Mouse (Mus musculus): ENCODE results near the gene Skap1. TPM values are rescaled to one million over a fixed set of nuclear protein-coding genes. Genes with fewer than 3 reads are reported as not detected.
"Not testable (repeated sequence)": the region's sequence is repeated elsewhere in the genome, so short reads cannot be mapped to it uniquely, and the experiment has no call there.

Gene Skap1
- polyA plus RNA-seq, 1 experiment from 2014 or later: 0.59 TPM

DNA sequence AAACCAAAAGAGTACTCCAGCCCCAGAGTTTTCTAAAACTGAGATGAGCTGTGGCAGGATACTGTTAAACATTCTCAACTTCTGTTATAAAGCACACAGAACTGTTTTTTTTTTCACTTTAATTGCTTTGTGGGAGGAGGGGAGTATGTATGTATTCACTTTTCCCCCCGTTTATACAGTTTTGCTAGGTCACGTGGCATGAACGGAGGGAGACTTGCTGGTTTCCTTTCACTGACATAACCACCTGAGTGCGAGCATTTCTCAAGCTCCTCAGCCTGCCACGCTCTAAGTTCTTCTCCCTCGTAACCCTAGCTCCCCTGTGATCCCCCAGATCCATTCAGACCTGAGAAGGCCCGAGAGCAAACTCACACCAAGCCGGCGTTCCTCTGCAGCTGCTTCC, 308.0 kb downstream of the Skap1 start:
- ATAC-seq (no peak), DNase-seq (ENCODE audit: low read depth, low spot score) (no peak)
- ChIA-PET POLR2A (interaction anchor here (0.6 kb wide), 1 partner anchor 417 kb away, joined by 3 read pairs; no protein-coding TSS in a partner anchor), CTCF (interaction anchor here (0.7 to 1.3 kb wide), 2 partner anchors 9 to 90 kb away, joined by 3 to 7 read pairs; no protein-coding TSS in a partner anchor)
- no peak for TF ChIP-seq CTCF (IDR thresholded peaks at IDR 0.05)
- H3K27me3 ChIP-seq: no peaks in the 10 kb centered on the region
- in situ Hi-C loops (cut with MboI; ENCODE audit: low pct_unique_long_range_greater_than_20kb): no loop called here

DNA sequence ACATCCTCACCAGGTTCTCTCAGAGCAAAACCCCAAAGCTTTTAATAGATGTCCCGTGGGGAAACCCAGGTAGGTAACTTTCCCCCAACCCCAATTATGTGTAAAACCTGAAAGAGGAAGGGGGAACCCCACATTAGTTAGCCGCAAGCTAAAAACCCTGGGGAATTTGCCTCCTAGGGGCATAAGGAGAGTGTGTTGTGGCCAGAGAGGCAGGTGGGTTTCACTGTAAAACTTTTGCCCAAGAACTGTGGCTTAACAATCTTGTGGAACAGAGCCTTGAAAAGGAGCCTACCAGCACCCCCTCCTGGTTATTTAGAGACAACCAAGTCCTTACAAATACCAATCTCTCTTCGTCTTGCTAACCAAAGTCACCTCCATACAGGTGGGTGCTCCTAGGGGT, 310.1 kb downstream of the Skap1 start:
- DNase-seq (ENCODE audit: low read depth, low spot score) (no peak), ATAC-seq (no peak)
- in situ Hi-C loops (cut with MboI; ENCODE audit: low pct_unique_long_range_greater_than_20kb): no loop called here

DNA sequence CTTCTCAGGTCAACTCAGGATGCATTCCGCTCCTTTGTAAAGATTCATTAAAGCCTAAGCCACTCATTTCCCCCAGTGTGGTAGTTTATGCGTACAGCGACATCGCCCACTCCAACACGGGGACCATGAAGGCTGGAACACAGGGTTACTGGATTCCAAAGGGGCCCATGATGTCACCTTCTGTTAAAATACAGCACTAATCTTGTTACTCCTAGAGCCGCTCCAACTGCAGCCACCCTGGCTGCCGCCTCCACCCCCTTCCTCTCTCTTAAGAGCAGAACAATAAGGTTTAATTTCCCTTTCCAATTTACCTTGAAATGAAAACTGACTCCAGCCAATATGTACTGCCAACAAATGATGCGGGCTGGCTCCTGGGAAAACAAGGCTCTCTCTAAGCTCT, 310.7 kb downstream of the Skap1 start:
- no peaks in the 10 kb centered on the region for H3K27me3 ChIP-seq
- no peak for DNase-seq (ENCODE audit: low read depth, low spot score)
- in situ Hi-C loops (cut with MboI; ENCODE audit: low pct_unique_long_range_greater_than_20kb): loop anchor here (5.0 kb wide), 1 partner anchor 87 kb away; no protein-coding TSS in a partner anchor
- ChIA-PET CTCF (interaction anchor here (0.8 to 2.7 kb wide), 4 partner anchors 10 to 47 kb away, joined by 3 to 6 read pairs (median 3); no protein-coding TSS in a partner anchor), POLR2A (no interaction called here)
- no peak for TF ChIP-seq CTCF (IDR thresholded peaks at IDR 0.05)
- ATAC-seq: no peak

More for the DNA sequence above, 310.1 kb downstream of the Skap1 start:
- CTCF ChIA-PET: interaction anchor here (0.8 to 2.7 kb wide), 4 partner anchors 9 to 47 kb away, joined by 3 to 6 read pairs (median 3); no protein-coding TSS in a partner anchor
- POLR2A ChIA-PET: no interaction called here
- no peak for TF ChIP-seq CTCF (IDR thresholded peaks at IDR 0.05)
- no peaks in the 10 kb centered on the region for H3K27me3 ChIP-seq

DNA sequence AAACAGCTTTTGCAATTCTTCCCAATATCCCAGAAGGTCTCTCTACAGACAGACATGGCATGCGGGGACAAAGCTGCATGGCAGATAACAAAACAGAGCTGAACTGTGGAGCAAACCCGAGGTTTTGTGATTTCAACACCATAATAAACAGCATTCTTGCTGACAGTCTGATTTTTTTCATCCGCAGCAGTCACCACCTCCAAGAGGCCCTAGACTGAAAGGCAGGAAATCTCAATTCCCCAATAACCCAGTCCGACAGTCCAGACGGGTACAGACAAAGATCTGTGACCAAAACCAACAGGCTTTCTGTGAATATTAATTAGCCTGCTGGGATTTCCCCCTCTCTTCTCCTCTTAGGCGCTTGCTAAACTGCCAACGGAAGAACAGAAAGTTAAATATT, 311.3 kb downstream of the Skap1 start:
- in situ Hi-C loops (cut with MboI; ENCODE audit: low pct_unique_long_range_greater_than_20kb): loop anchor here (5.0 kb wide), 1 partner anchor 87 kb away; no protein-coding TSS in a partner anchor
- POLR2A ChIA-PET: no interaction called here
- no peaks in the 10 kb centered on the region for H3K27me3 ChIP-seq
- CTCF ChIA-PET: interaction anchor here (1.7 to 3.6 kb wide), 3 partner anchors 9 to 35 kb away, joined by 4 to 15 read pairs (median 6); no protein-coding TSS in a partner anchor
- no peak for DNase-seq (ENCODE audit: low read depth, low spot score)
- ATAC-seq: no peak
- TF ChIP-seq CTCF (IDR thresholded peaks at IDR 0.05): no peak

DNA sequence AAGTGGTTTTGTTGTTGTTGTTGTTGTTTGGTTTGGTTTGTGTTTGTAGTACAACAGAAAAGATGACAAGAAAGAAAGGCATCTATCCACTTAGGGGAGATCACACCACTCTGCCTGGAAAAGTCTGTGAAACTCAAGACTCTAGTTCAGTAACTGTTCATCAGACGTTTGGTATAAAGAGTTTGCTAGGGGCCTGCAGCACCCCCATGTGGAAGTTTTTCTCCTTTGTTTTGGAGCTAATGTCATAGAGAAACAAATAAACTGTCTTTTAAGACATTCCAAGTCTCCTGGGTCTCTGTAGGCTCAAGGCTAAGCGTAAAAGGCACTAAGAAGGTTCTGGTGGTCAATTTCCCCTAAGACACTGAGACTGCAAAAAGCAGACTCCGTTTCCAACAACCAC, 311.7 kb downstream of the Skap1 start:
- in situ Hi-C loops (cut with MboI; ENCODE audit: low pct_unique_long_range_greater_than_20kb): loop anchor here (5.0 kb wide), 1 partner anchor 86 kb away; no protein-coding TSS in a partner anchor
- ChIA-PET POLR2A (no interaction called here), CTCF (interaction anchor here (1.7 to 3.6 kb wide), 3 partner anchors 10 to 36 kb away, joined by 4 to 15 read pairs (median 6); no protein-coding TSS in a partner anchor)
- no peak for DNase-seq (ENCODE audit: low read depth, low spot score)
- H3K27me3 ChIP-seq: no peaks in the 10 kb centered on the region
- ATAC-seq: no peak
- no peak for TF ChIP-seq CTCF (IDR thresholded peaks at IDR 0.05)

DNA sequence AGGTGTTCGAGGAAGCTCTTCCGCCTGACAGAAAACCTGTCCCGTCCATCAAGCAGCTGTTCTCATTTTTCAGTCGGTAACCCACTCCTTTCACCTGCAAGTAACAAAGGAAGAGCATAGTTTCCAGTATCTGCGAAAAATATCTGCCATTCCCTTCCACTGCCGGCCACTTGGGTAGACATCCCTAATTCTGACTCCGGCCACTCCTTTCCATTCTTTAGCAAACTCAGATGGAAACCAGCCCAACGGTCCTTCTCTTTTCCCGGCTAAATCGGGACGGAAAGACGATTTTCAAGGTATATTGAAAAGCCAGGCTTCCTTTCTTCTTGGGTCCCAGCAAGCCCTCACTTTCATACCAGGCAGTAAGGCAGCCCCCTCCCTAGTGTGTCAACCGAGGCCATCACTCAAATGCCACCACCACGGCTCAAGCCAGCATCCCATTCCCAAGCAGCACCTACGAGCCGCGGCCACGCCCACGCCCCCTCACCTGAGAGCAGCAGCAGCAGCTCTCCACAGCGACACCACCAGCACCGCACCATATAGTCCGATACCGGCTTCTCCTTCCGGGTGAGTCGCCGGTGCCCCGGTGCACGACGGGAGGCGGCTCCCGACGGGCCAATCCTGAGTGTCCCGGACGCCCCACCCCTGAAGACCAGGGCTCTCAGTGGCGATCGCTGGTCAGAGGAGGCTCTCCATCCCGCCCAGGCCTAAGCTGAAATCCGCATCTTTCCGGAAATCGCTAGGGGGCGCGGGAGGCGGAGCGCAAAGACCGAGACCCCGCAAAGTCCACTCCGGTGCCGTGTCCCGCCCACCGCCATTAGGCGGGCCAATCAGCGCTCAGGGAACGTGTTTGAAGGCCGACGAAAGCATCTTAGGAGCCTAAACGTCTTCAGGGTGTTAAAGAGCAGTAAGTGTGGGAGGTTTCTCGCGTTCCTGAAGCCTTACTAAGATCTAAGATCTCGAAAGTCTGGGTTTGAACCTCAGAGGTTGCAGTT, 312.9 kb downstream of the Skap1 start, which contains the start of gene Snx11:
Snx11 (minus strand) TSS at position 592 of the 995 bp plus-strand sequence.
- DNase-seq (ENCODE audit: low read depth, low spot score): peak; percentile 93
- peak; percentile 99 for ATAC-seq
- H3K27me3 ChIP-seq: no peaks in the 10 kb centered on the region
- POLR2A ChIA-PET: interaction anchor here (1.5 kb wide), 1 partner anchor 85 kb away, joined by 5 read pairs; no protein-coding TSS in a partner anchor
- TF ChIP-seq CTCF (IDR thresholded peaks at IDR 0.05): peak; percentile 97
- CTCF ChIA-PET: interaction anchor here (0.8 to 3.6 kb wide), 5 partner anchors 11 to 53 kb away, joined by 3 to 15 read pairs (median 3); no protein-coding TSS in a partner anchor
- in situ Hi-C loops (cut with MboI; ENCODE audit: low pct_unique_long_range_greater_than_20kb): loop anchor here (5.0 kb wide), 1 partner anchor 85 kb away; no protein-coding TSS in a partner anchor

DNA sequence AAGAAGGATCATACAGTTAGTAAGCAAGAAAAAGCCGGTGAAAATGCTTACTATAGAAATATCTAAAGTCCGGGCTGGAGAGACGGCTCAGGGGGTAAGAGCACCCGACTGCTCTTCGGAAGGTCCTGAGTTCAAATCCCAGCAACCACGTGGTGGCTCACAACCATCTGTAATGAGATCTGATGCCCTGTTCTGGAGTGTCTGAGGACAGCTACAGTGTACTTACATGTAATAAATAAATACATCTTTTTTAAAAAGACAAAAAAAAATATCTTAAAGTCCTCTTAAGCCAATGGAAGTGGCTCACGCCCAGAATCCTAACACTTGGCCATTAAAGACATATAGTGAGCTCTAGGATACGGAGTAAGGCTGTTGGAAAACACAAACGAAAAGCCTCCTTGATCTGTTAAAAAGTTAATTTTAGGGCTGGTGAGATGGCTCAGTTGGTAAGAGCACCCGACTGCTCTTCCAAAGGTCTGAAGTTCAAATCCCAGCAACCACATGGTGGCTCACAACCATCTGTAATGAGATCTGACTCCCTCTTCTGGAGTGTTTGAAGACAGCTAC, 313.8 kb downstream of the Skap1 start:
- H3K27me3 ChIP-seq; DNase-seq (ENCODE audit: low read depth, low spot score); ATAC-seq: not testable (repeated sequence)
- in situ Hi-C loops (cut with MboI; ENCODE audit: low pct_unique_long_range_greater_than_20kb): loop anchor here (5.0 kb wide), 1 partner anchor 84 kb away; no protein-coding TSS in a partner anchor
- ChIA-PET CTCF (interaction anchor here (0.9 to 3.6 kb wide), 5 partner anchors 12 to 52 kb away, joined by 3 to 15 read pairs (median 3); no protein-coding TSS in a partner anchor), POLR2A (interaction anchor here (1.5 kb wide), 1 partner anchor 85 kb away, joined by 5 read pairs; no protein-coding TSS in a partner anchor)

DNA sequence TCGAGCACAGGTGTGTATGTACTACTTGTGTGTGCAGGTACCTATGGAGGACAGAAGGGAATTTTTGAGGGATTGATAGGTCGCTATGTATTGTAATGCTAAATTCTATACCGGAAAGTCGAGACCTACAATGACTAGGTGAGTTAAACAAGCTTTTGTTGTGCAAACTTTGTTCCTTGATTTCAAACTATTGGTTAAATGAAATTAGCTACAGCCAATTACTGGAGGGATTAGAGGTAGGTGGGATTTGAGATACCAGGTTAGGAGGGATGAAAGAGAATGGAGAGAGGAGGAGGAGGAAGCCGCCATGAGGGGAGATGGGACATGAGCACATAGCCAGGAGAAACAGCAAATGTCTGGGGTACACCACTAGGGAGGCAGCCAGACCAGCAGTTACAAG, 315.9 kb downstream of the Skap1 start:
- ChIA-PET CTCF (interaction anchor here (1.1 to 2.5 kb wide), 5 partner anchors 8 to 81 kb away, joined by 3 to 12 read pairs (median 5); no protein-coding TSS in a partner anchor), POLR2A (no interaction called here)
- TF ChIP-seq CTCF (IDR thresholded peaks at IDR 0.05): no peak
- DNase-seq (ENCODE audit: low read depth, low spot score) (no peak), ATAC-seq (no peak)
- in situ Hi-C loops (cut with MboI; ENCODE audit: low pct_unique_long_range_greater_than_20kb): no loop called here
- H3K27me3 ChIP-seq: no peaks in the 10 kb centered on the region

DNA sequence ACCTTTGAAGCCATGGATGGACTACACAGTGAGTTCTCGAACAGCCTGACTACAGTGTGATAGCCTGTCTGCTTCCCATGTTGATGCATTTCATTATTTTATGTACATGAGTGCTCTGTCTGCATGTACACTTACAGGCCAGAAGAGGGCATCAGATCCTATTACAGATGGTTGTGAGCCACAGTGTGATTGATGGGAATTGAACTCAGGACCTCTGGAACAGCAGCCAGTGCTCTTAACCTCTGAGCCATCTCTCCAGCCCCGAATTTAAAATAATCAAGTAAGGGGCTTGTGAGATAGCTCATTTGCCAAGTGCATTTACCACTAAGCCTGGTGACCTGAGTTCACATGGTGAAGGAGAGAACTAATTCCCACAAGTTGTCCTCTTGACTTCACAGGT, 317.0 kb downstream of the Skap1 start:
- no peaks in the 10 kb centered on the region for H3K27me3 ChIP-seq
- no peak for ATAC-seq
- DNase-seq (ENCODE audit: low read depth, low spot score): no peak
- POLR2A ChIA-PET: interaction anchor here (0.7 kb wide), 1 partner anchor 99 kb away, joined by 3 read pairs; no protein-coding TSS in a partner anchor
- CTCF ChIA-PET: interaction anchor here (0.7 to 2.5 kb wide), 7 partner anchors 9 to 80 kb away, joined by 3 to 12 read pairs (median 5); no protein-coding TSS in a partner anchor
- peak; percentile 75 for TF ChIP-seq CTCF (IDR thresholded peaks at IDR 0.05)
- in situ Hi-C loops (cut with MboI; ENCODE audit: low pct_unique_long_range_greater_than_20kb): no loop called here

DNA sequence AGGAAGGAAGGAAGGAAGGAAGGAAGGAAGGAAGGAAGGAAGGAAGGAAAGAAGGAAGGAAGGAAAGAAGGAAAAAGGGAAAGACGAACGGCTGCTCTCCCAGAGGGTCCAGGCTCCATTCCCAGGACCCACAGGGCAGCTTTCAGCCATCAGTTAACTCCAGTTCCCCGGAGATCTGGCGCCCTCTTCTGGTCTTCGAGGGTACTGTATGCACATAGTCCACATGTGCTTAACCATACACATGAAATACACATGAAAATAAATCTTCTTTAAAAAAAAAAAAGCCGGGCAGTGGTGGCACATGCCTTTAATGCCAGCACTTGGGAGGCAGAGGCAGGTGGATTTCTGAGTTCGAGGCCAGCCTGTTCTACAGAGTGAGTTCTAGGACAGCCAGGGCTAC, 320.5 kb downstream of the Skap1 start:
- peak; percentile 84 for TF ChIP-seq CTCF (IDR thresholded peaks at IDR 0.05)
- CTCF ChIA-PET: interaction anchor here (1.3 to 1.4 kb wide), 3 partner anchors 8 to 57 kb away, joined by 3 to 4 read pairs (median 3); no protein-coding TSS in a partner anchor
- in situ Hi-C loops (cut with MboI; ENCODE audit: low pct_unique_long_range_greater_than_20kb); H3K27me3 ChIP-seq; ATAC-seq; DNase-seq (ENCODE audit: low read depth, low spot score): not testable (repeated sequence)
- POLR2A ChIA-PET: interaction anchor here (0.6 kb wide), 1 partner anchor 646 kb away, joined by 4 read pairs; no protein-coding TSS in a partner anchor

All from Patski (cell line).